Mouse (Mus musculus): ENCODE results near the gene Cacnb2. TPM values are rescaled to one million over a fixed set of nuclear protein-coding genes. Genes with fewer than 3 reads are reported as not detected.

The Cacnb2 gene
- polyA plus RNA-seq, 1 experiment from 2014 or later: 3.4 TPM

- Histone ChIP-seq H3K27ac (no peak overlapping the region), H3K36me3 (no peaks in the 10 kb centered on the region), H3K9me3 (no peaks in the 10 kb centered on the region), H3K9ac (no peak overlapping the region), H3K4me1 (peaks cover 8% of the 10 kb centered on the region; the same call in 1 of the 2 replicates), H3K4me2 (replicated peaks) (no peak overlapping the region), H3K4me3 (no peak overlapping the region), H3K27me3 (no peaks in the 10 kb centered on the region)
- WGBS: 91% methylated on average over 4 of the region's 4 CpGs
- ATAC-seq (ENCODE audit: insufficient number of reproducible peaks, insufficient read depth, low FRiP score, low TSS enrichment): no peak
Observed at GRCm38 (mm10) chr2:14801446-14802046, 198.7 kb downstream of the Cacnb2 start.

GRCm38 (mm10) chr2:14807650-14808347 lies 204.9 kb downstream of the Cacnb2 start:
- WGBS: 23% methylated on average over 6 of the region's 6 CpGs
- Histone ChIP-seq H3K4me1 (peaks cover 22% of the 10 kb centered on the region), H3K27ac (0 out of 2 replicates have a peak overlapping the region, but pooled peaks have one; percentile 17), H3K9me3 (no peaks in the 10 kb centered on the region), H3K4me2 (replicated peaks) (no peak overlapping the region), H3K36me3 (no peaks in the 10 kb centered on the region), H3K27me3 (no peaks in the 10 kb centered on the region), H3K4me3 (no peak overlapping the region), H3K9ac (no peak overlapping the region)
- ATAC-seq (ENCODE audit: insufficient number of reproducible peaks, insufficient read depth, low FRiP score, low TSS enrichment): no peak

GRCm38 (mm10) chr2:14814977-14815376 lies 212.1 kb downstream of the Cacnb2 start:
- Histone ChIP-seq H3K4me3 (no peak overlapping the region), H3K4me2 (replicated peaks) (no peak overlapping the region), H3K27me3 (no peaks in the 10 kb centered on the region), H3K9ac (no peak overlapping the region), H3K9me3 (no peaks in the 10 kb centered on the region), H3K4me1 (no peaks in the 10 kb centered on the region), H3K27ac (no peak overlapping the region), H3K36me3 (no peaks in the 10 kb centered on the region)
- ATAC-seq (ENCODE audit: insufficient number of reproducible peaks, insufficient read depth, low FRiP score, low TSS enrichment): no peak

GRCm38 (mm10) chr2:14818651-14819050 lies 215.8 kb downstream of the Cacnb2 start:
- H3K9me3 ChIP-seq: no peaks in the 10 kb centered on the region
- H3K27me3 ChIP-seq: no peaks in the 10 kb centered on the region
- H3K4me3 ChIP-seq: no peak overlapping the region
- 55% methylated on average over 1 of the region's 1 CpGs for WGBS
- no peaks in the 10 kb centered on the region for H3K4me1 ChIP-seq
- H3K9ac ChIP-seq: no peak overlapping the region
- no peaks in the 10 kb centered on the region for H3K36me3 ChIP-seq
- no peak overlapping the region for H3K4me2 ChIP-seq (replicated peaks)
- no peak for ATAC-seq (ENCODE audit: insufficient number of reproducible peaks, insufficient read depth, low FRiP score, low TSS enrichment)
- H3K27ac ChIP-seq: no peak overlapping the region

- 83% methylated on average over 2 of the region's 2 CpGs for WGBS
- ATAC-seq (ENCODE audit: insufficient number of reproducible peaks, insufficient read depth, low FRiP score, low TSS enrichment): no peak
- 0 out of 2 replicates have a peak, but pooled peaks cover 5% of the 10 kb centered on the region for H3K4me1 ChIP-seq
Observed at GRCm38 (mm10) chr2:14820946-14821345, 218.1 kb downstream of the Cacnb2 start.

GRCm38 (mm10) chr2:14823105-14823504 lies 220.2 kb downstream of the Cacnb2 start:
- no peak overlapping the region for H3K4me3 ChIP-seq
- no peaks in the 10 kb centered on the region for H3K27me3 ChIP-seq
- no peaks in the 10 kb centered on the region for H3K36me3 ChIP-seq
- no peak overlapping the region for H3K9ac ChIP-seq
- no peak for ATAC-seq (ENCODE audit: insufficient number of reproducible peaks, insufficient read depth, low FRiP score, low TSS enrichment)
- no peaks in the 10 kb centered on the region for H3K9me3 ChIP-seq
- H3K4me2 ChIP-seq (replicated peaks): no peak overlapping the region
- H3K27ac ChIP-seq: no peak overlapping the region
- 0 out of 2 replicates have a peak, but pooled peaks cover 5% of the 10 kb centered on the region for H3K4me1 ChIP-seq

More at GRCm38 (mm10) chr2:14820946-14821345, 218.1 kb downstream of the Cacnb2 start:
- Histone ChIP-seq H3K27ac (no peak overlapping the region), H3K36me3 (no peaks in the 10 kb centered on the region), H3K4me2 (replicated peaks) (no peak overlapping the region), H3K9me3 (no peaks in the 10 kb centered on the region), H3K9ac (no peak overlapping the region), H3K27me3 (no peaks in the 10 kb centered on the region), H3K4me3 (no peak overlapping the region)

- Histone ChIP-seq H3K27ac (no peak overlapping the region), H3K9me3 (no peaks in the 10 kb centered on the region), H3K27me3 (no peaks in the 10 kb centered on the region), H3K4me3 (no peak overlapping the region), H3K9ac (no peak overlapping the region), H3K4me1 (0 out of 2 replicates have a peak, but pooled peaks cover 5% of the 10 kb centered on the region), H3K36me3 (no peaks in the 10 kb centered on the region), H3K4me2 (replicated peaks) (peak overlapping the region; percentile 23)
- ATAC-seq (ENCODE audit: insufficient number of reproducible peaks, insufficient read depth, low FRiP score, low TSS enrichment): no peak; the same call in 1 of the 2 replicates
- 24% methylated on average over 11 of the region's 11 CpGs for WGBS
Observed at GRCm38 (mm10) chr2:14823816-14824348, 221.0 kb downstream of the Cacnb2 start.

- no peaks in the 10 kb centered on the region for H3K27me3 ChIP-seq
- peaks cover 10% of the 10 kb centered on the region; the same call in 1 of the 2 replicates for H3K4me1 ChIP-seq
- 52% methylated on average over 4 of the region's 4 CpGs for WGBS
- ATAC-seq (ENCODE audit: insufficient number of reproducible peaks, insufficient read depth, low FRiP score, low TSS enrichment): no peak
- no peak overlapping the region for H3K27ac ChIP-seq
- no peak overlapping the region for H3K4me3 ChIP-seq
- no peaks in the 10 kb centered on the region for H3K36me3 ChIP-seq
- H3K9me3 ChIP-seq: no peaks in the 10 kb centered on the region
- no peak overlapping the region for H3K9ac ChIP-seq
- no peak overlapping the region for H3K4me2 ChIP-seq (replicated peaks)
Observed at GRCm38 (mm10) chr2:14825146-14825545, 222.3 kb downstream of the Cacnb2 start.

GRCm38 (mm10) chr2:14829451-14829850 lies 226.6 kb downstream of the Cacnb2 start:
- H3K27ac ChIP-seq: no peak overlapping the region
- WGBS: 54% methylated on average over 3 of the region's 3 CpGs
- no peak overlapping the region for H3K4me3 ChIP-seq
- no peak overlapping the region for H3K4me2 ChIP-seq (replicated peaks)
- peaks cover 5% of the 10 kb centered on the region; the same call in 1 of the 2 replicates for H3K4me1 ChIP-seq
- ATAC-seq (ENCODE audit: insufficient number of reproducible peaks, insufficient read depth, low FRiP score, low TSS enrichment): no peak
- H3K9ac ChIP-seq: no peak overlapping the region
- no peaks in the 10 kb centered on the region for H3K36me3 ChIP-seq
- no peaks in the 10 kb centered on the region for H3K27me3 ChIP-seq
- no peaks in the 10 kb centered on the region for H3K9me3 ChIP-seq

GRCm38 (mm10) chr2:14831308-14831707 lies 228.4 kb downstream of the Cacnb2 start:
- H3K9ac ChIP-seq: no peak overlapping the region
- H3K27me3 ChIP-seq: no peaks in the 10 kb centered on the region
- WGBS: 71% methylated on average over 2 of the region's 2 CpGs
- H3K4me3 ChIP-seq: no peak overlapping the region
- no peak for ATAC-seq (ENCODE audit: insufficient number of reproducible peaks, insufficient read depth, low FRiP score, low TSS enrichment)
- no peaks in the 10 kb centered on the region for H3K9me3 ChIP-seq
- peaks cover 5% of the 10 kb centered on the region; the same call in 1 of the 2 replicates for H3K4me1 ChIP-seq
- H3K27ac ChIP-seq: no peak overlapping the region
- no peaks in the 10 kb centered on the region for H3K36me3 ChIP-seq
- H3K4me2 ChIP-seq (replicated peaks): no peak overlapping the region

- H3K4me1 ChIP-seq: no peaks in the 10 kb centered on the region
- H3K27ac ChIP-seq: no peak overlapping the region
- 64% methylated on average over 5 of the region's 5 CpGs for WGBS
Observed at GRCm38 (mm10) chr2:14834700-14835317, 231.9 kb downstream of the Cacnb2 start.

More at GRCm38 (mm10) chr2:14834700-14835317, 231.9 kb downstream of the Cacnb2 start:
- Histone ChIP-seq H3K9me3 (no peaks in the 10 kb centered on the region), H3K4me2 (replicated peaks) (no peak overlapping the region), H3K36me3 (no peaks in the 10 kb centered on the region), H3K9ac (no peak overlapping the region), H3K4me3 (no peak overlapping the region), H3K27me3 (no peaks in the 10 kb centered on the region)
- ATAC-seq (ENCODE audit: insufficient number of reproducible peaks, insufficient read depth, low FRiP score, low TSS enrichment): no peak

All from embryonic facial prominence, embryonic 12.5 days (tissue).